Mouse (Mus musculus) gastrocnemius, postnatal 10 days (tissue): ENCODE data around the gene Vhl. TPM values are rescaled to one million over a fixed set of nuclear protein-coding genes. Genes with fewer than 3 reads are reported as not detected.

Experiments used
- DNase-seq: peaks from one replicate; pipeline ENCODE4 v3.0.0; 2021; ENCODE audit warnings: mixed read lengths
- total RNA-seq, 2 experiments: library from RNA; stranded (reverse); gene quantifications; 2 replicates each; pipeline ENCODE4 v1.2.3; 2021

Gene Vhl
- total RNA-seq, 2 experiments from 2014 or later = 10.1 to 13.4 TPM

DNA sequence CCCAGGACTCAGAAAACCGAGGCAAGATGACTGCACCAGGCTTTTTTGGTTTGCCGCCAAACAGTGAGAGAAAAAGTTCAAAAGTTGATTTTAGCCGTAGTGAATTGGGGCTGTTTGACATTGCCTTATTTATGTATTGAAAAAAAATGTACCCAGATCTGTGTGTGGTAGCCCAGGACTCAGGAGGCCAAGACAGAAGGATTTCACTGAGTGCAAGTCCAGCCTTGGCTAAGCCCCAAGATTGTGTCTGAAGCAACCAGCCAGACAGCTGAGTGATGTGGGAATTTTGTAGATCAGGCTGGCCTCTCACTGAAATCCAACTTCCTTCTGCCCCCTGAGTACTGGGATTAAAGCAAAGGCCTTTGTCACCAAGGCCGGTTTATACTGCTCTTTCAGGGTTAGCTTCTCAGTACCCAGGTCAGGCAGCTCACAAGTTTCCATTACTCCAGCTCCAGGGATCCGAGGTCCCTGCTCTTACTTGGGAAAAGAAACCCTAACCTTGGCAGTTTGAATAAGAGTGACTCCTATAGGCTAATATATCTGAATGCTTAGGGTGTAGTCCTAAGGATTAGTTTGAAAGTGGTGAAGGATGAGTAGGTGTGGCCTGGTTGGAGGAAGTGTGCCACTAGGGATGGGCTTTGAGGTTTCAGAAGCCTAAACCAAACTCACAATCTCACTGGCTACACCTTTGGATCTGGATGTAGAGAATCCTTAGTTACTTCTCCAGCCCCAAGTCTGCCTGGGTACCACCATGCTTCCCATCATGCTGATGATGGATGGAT, 1.4 kb downstream of the Vhl start:
- no peak for DNase-seq

DNA sequence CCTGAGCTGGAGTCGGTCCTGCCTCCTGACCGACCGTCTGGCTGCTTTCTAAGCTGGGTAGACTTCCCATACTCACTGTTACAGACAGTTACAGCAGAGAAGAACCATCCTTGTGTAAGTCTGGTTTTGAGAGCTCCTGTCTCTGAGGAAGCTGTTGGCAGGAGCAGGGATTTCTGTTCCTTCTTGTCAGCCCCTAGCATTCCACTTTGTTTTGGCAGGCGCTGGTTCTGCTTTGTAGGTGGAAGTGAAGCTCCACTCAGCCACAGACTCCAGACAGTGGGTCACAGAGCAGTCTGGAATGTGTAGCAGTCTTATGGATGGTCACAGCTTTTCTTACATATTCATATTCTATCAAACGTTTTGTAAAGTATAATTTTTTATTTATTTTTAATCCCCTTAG, 6.6 kb downstream of the Vhl start:
- DNase-seq = no peak

GRCm38 (mm10) chr6:113632863-113633262, 9.1 kb downstream of the Vhl start:
- DNase-seq = no peak

GRCm38 (mm10) chr6:113638302-113639040, 14.7 kb downstream of the Vhl start, which contains the start of gene Irak2:
TSS of gene Irak2 (plus strand) at chr6:113638467.
- DNase-seq = peak; percentile 96

DNA sequence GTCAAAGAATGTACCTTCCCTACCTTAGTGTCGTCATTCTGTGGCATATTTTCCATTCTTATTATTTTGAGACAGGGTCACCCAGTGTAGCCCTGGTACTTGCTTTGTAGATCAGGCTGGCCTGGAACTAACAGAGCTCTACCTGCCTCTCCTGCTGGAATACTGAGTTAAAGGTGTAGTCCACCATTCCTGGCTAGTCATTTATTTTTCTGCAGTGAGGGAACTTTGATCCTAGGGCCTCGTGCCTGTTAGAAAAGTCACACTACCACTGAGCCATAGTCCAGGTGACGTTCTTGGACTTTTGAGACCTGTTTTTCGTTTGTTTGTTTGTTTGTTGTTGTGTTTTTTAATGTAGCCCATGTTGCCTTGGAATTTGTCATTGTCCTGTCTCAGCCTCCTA, 15.4 kb downstream of the Vhl start:
- DNase-seq = no peak

DNA sequence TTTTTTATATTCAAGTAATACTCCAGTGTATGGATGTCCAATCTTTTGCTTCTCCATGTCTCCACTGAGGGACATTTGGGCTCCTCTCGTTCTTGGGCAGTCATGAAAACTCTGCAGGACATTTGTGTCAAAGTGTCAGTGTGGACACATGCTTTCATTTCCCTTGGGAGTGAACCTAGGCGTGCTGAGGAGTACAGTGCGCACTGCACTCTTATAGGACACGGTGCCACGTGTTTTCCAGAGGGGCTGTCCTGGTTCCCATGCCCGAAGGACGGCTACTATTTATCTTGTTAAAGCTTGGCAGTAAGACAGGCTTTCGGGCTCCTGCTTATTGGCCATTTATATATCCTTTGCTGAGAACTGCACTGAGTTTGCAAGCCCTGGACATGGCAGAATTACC, 18.8 kb downstream of the Vhl start:
- DNase-seq = no peak

DNA sequence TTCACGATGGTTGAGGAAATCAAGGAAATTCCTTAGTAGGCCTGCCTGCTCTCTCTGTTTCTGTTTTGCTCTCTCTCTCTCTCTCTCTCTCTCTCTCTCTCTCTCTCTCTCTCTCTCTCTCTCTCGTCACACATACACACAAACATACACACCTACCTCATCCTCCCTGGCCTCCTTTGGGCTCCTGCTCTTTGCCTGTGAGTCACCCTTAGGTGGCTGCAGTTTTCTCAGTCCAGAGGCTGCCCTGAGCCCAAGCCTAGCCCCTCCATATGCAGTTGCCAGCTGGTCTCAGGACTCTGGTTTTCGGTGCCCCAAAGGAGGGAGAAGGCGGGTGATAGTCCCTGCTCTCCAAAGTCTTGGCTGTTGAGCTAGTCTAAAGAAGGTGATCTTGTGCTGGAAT, 19.3 kb downstream of the Vhl start:
- DNase-seq = no peak

DNA sequence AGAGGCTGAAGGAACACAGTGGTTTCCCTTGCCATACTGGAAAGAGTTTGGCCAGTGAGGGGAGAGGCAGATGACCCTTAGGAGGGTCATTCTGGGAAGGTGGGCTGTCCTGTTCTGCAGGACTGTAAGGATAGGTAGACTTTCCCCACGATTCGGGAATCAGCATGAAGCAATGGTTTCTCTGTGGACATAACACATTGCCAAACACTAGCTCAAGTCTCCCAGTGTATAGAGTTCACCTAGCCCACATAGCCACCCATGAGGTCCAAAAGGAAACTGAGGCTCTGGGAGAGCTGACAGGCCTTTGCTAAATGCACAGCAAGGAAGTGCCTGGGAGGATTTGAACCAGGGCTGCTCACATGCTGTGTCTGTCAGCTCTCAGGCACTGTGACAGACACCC, 20.2 kb downstream of the Vhl start:
- DNase-seq = no peak

- no peak for DNase-seq
Measured at GRCm38 (mm10) chr6:113644808-113645207, 21.0 kb downstream of the Vhl start.

DNA sequence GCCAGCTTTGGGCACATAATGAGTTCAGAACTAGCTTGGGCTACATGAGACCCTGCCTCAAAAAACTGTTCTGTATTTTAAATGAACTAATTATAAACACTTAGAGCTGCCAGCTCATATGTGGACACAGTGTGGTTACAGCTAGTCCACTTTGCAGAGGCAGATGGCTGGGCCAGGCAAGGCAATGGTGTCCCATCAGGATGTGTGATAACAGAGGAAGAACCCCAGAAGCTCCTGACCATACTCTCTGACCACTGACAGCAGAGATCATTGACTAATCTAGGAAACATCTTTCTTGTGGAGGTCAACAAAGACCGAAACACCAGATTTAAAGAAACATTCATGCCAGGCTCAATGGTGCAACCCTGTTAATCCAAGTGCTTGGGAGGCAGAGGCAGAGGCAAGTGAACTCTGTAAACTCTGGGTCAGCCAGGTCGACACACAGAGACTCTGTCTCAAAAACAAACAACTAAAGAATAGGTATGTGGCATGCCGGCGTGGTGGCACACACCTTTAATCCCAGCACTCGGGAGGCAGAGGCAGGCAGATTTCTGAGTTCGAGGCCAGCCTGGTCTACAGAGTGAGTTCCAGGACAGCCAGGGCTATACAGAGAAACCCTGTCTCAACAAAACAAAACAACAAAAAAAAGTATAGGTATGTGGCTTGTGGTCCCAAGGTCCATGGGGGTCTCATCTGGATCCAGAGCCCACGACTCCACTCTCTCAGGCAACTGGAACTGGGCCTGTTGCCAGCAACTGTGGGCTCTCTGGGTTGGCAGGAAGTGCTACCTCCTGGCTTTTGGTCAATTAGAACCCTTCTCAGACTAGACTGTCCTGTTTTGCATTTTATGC, 25.8 kb downstream of the Vhl start:
- DNase-seq = no peak

GRCm38 (mm10) chr6:113650197-113650640, 26.5 kb downstream of the Vhl start:
- no peak for DNase-seq

DNA sequence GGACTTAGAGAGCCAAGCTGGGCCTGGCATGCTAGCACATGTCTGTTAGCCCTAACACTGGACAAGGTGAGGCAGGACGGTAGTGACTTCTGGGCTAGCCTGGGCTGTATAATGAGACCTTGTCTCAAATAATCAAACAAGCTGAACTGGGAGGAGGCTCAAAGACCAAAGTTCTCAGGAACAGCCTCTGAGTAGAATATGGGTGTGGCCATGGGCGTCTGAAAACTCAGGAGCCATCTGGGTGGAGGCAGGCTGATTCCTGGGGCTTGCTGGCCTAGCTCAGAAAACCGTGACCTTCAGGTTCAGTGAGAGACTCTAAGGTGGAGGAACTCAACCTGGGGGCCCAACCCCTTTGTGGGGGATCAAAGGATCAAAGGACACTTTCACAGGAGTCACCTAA, 27.9 kb downstream of the Vhl start:
- no peak for DNase-seq

DNA sequence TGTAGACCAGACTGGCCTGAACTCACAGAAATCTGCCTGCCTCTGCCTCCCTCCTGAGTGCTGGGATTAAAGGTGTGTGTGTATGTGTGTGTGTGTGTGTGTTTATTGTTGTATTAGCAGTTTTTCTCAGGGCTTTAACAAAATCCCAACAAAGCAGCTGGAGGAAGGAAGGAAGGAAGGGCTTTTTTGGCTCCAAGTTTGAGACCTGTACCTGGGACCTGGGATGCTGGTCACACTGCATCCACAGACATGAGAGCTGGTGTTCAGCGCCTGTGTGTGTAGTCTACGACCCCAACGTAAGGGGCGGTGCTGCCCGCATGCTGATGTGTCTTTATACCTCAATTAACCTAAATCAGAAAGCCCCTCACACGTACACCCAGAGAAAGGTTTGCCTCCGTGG, 29.8 kb downstream of the Vhl start:
- no peak for DNase-seq

DNA sequence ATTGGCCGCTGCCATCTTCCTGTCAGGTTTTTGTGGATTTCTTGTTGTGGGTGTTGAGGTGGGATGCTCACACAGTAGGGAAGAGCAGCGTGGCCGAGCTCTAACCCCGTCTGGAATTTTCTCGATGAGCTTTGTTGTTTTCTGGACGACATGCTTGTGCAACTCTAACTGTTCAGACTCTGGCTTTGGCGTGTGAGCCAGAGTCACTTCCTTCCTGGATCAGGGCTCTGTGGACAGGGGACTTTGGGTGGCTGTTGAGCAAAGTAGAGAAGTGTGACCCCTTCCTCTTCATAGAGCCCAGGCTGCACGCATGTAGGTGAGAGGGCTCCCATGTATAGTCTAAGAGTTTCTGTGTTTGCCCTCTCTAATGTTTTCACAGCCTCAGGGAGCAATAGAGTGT, 30.3 kb downstream of the Vhl start:
- DNase-seq = no peak

- DNase-seq = no peak
Measured at GRCm38 (mm10) chr6:113654753-113655397, 31.1 kb downstream of the Vhl start.

GRCm38 (mm10) chr6:113655475-113655874, 31.7 kb downstream of the Vhl start:
- DNase-seq = no peak

DNA sequence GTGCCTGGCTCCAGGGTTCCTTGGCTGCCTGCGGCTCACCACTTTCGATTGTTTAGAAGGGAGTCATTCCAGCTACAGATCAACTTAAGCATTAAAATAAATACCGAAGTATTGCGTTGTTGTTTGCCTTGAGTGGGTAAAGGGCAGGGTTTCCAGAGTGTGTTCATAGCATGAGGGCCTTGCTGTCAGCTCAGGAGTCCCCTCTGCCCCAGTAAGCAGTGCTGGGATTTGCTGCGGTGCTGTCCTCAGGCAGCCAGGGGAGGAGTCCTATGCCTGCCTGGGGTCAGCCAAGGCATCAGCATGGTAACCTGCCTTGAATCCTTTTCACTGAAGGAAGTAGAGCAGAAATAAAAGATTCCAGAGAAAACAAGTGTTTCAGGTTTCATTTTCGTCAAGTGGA, 33.1 kb downstream of the Vhl start:
- no peak for DNase-seq

DNA sequence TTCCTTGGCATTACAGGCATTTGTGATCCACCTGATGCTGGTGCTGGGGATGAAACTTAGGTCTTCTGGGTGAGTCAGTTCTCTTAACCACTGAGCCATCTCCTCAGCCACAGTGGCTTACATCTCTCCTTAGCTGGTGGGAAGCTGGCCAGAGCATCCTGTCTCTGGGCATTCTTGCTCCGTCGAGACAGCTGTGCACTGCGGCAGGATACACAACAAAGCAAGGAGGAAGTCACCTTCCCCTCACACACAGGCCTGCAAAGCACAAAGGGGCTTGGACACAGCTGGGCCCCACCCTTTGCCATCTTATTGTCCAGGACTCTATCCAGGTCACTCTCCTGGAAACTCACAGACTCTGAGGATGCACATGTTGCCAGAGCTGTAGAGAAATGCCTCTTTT, 34.5 kb downstream of the Vhl start:
- no peak for DNase-seq

- DNase-seq = no peak
Measured at GRCm38 (mm10) chr6:113659648-113660491, 36.1 kb downstream of the Vhl start.

GRCm38 (mm10) chr6:113660492-113661352, 37.0 kb downstream of the Vhl start:
- no peak for DNase-seq
